Comparison of ENCODE assay signal across 16 mouse cellular contexts in the genomic region with DNA sequence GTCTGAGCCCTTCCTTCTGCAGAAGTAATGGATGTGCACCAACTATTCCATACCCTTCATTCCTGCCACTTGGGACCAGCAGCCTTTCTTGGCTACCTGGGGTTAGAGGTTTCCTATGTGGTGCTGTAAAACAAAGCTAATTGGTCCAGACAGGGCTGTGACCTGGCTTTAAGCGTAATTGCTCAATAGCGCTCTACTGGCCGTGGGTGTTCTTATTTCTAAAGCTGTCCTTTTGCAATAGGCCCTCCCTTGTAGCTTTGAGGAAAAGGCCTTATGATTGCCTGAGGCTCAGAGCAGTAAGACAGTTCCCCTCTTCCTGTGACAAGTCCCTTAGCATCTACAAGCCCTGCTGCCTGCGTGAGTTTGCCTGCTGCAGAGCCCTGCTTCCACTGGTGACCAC. TPM values are rescaled to one million over a fixed set of nuclear protein-coding genes. Genes with fewer than 3 reads are reported as not detected.
"Had no signal": no experiment of that assay in that cellular context is flagged by ENCODE, and none has a peak within 500 bp of the region (broad histone marks: within the 10 kb centered on the region; RNA-seq: fewer than 3 reads in every experiment).

No protein-coding gene starts in this region.

- ATAC-seq: liver, embryonic 12.5 days; midbrain, embryonic 13.5 days had no signal

- H3K27ac ChIP-seq: kidney, embryonic 15.5 days; limb, embryonic 15.5 days; liver, embryonic 12.5 days; lung, embryonic 15.5 days; midbrain, embryonic 13.5 days; stomach, postnatal 0 days had no signal

- H3K27me3 ChIP-seq: kidney, embryonic 15.5 days; limb, embryonic 15.5 days; liver, embryonic 12.5 days; lung, embryonic 15.5 days; midbrain, embryonic 13.5 days had no signal

- H3K4me1 ChIP-seq: liver, embryonic 12.5 days had no signal

- H3K4me3 ChIP-seq: kidney, embryonic 15.5 days; limb, embryonic 15.5 days; liver, embryonic 12.5 days; lung, embryonic 15.5 days; midbrain, embryonic 13.5 days had no signal

- DNase-seq: kidney, adult 2 months; kidney, postnatal 14 days; layer of hippocampus, adult 9-11 months; layer of hippocampus, postnatal 36 days; lung, postnatal 4 days; right cerebral cortex, adult 18-20 months; thymus, postnatal 14 days had no signal

- H3K36me3 ChIP-seq: kidney, embryonic 15.5 days; limb, embryonic 15.5 days; liver, embryonic 12.5 days; lung, embryonic 15.5 days; midbrain, embryonic 13.5 days had no signal

- H3K4me2 ChIP-seq: kidney, embryonic 15.5 days; limb, embryonic 15.5 days; liver, embryonic 12.5 days; lung, embryonic 15.5 days; midbrain, embryonic 13.5 days had no signal

- H3K9me3 ChIP-seq: kidney, embryonic 15.5 days; limb, embryonic 15.5 days; liver, embryonic 12.5 days; lung, embryonic 15.5 days; midbrain, embryonic 13.5 days had no signal

- H3K9ac ChIP-seq: kidney, embryonic 15.5 days; limb, embryonic 15.5 days; liver, embryonic 12.5 days; lung, embryonic 15.5 days; midbrain, embryonic 13.5 days had no signal

RNA-seq across cellular contexts. Expression of a gene that starts 22.6 kb away (rescaled TPM):
- polyA plus RNA-seq: kidney, adult 2 months; liver, embryonic 16.5 days had no signal

RNA-seq across cellular contexts. Expression of a gene that starts 48.3 kb away (rescaled TPM):
- total RNA-seq: midbrain, postnatal 0 days had no signal
- polyA plus RNA-seq: kidney, adult 2 months; kidney, embryonic 15.5 days; midbrain, postnatal 0 days; neural tube, embryonic 14.5 days had no signal
